Mouse (Mus musculus) liver, embryonic 13.5 days (tissue): Measurements from ENCODE around the gene 1700001O22Rik. TPM values are rescaled to one million over a fixed set of nuclear protein-coding genes. Genes with fewer than 3 reads are reported as not detected.

Source experiments
- ATAC-seq: fragments of 200-750 bp; cut with Nextera tagmentation; 2 replicates; pipeline ENCODE4 v1.8.0; 2017; ENCODE audit warnings: low read depth, mild to moderate bottlenecking, moderate number of reproducible peaks, moderate library complexity
- DNase-seq: peaks from one replicate; pipeline ENCODE4 v3.0.0; 2022
- H3K27ac ChIP-seq: fragments of 300-500 bp; sonication (generic); 2 replicates; pipeline ENCODE4 v1.5.1; 2015; ENCODE audit warnings: moderate library complexity, mild to moderate bottlenecking, inconsistent platforms
- H3K27me3 ChIP-seq: fragments of 300-500 bp; sonication (generic); 2 replicates; pipeline ENCODE4 v1.6.1; 2015; ENCODE audit warnings: mild to moderate bottlenecking, inconsistent platforms
- H3K36me3 ChIP-seq: fragments of 300-500 bp; sonication (generic); 2 replicates; pipeline ENCODE4 v1.6.1; 2015; ENCODE audit warnings: mild to moderate bottlenecking, inconsistent platforms
- H3K4me1 ChIP-seq: fragments of 300-500 bp; sonication (generic); replicated peaks from 2 replicates; pipeline ENCODE4 v1.6.1; 2015; ENCODE audit warnings: inconsistent platforms
- H3K4me2 ChIP-seq: fragments of 300-500 bp; sonication (generic); 2 replicates; pipeline ENCODE4 v1.6.1; 2015; ENCODE audit warnings: inconsistent platforms, mild to moderate bottlenecking, moderate library complexity
- H3K4me3 ChIP-seq: fragments of 300-500 bp; sonication (generic); replicated peaks from 2 replicates; pipeline ENCODE4 v1.5.1; 2015; ENCODE audit warnings: mild to moderate bottlenecking, inconsistent platforms
- H3K9ac ChIP-seq: fragments of 300-500 bp; sonication (generic); 2 replicates; pipeline ENCODE4 v1.6.1; 2015; ENCODE audit warnings: mild to moderate bottlenecking, inconsistent platforms
- H3K9me3 ChIP-seq: fragments of 300-500 bp; sonication (generic); replicated peaks from 2 replicates; pipeline ENCODE4 v1.6.1; 2016; ENCODE audit warnings: inconsistent platforms
- WGBS: fragments of 180-500 bp; shearing (Covaris S2); methylation state at CpG from one replicate; pipeline ENCODE4 v1.1.7; 2015; ENCODE audit not compliant: insufficient replicate concordance; 5-methylcytosine and 5-hydroxymethylcytosine counted together
- polyA plus RNA-seq: library from polyadenylated mRNA; unstranded; fragments of >200 nt; fragmentation: Nextera tagmentation; extraction: Ambion mirVana; gene quantifications from 2 replicates; pipeline ENCODE4 v1.2.1, GENCODE M21; 2015

Gene 1700001O22Rik
- polyA plus RNA-seq, 1 experiment from 2014 or later, result 0.10 TPM

- H3K9ac ChIP-seq, result no peak overlapping the region
- H3K36me3 ChIP-seq, result no peaks in the 10 kb centered on the region
- H3K4me2 ChIP-seq, result no peak overlapping the region
- H3K27ac ChIP-seq, result no peak overlapping the region
- WGBS, result 43% methylated on average over 3 of the region's 3 CpGs
- DNase-seq (no peak), ATAC-seq (no peak)
- H3K4me1 ChIP-seq, result peaks cover 62% of the 10 kb centered on the region
- H3K4me3 ChIP-seq, result no peak overlapping the region
- no peaks in the 10 kb centered on the region for H3K27me3 ChIP-seq
- no peaks in the 10 kb centered on the region for H3K9me3 ChIP-seq
These were observed 27.5 kb downstream of the 1700001O22Rik start for GRCm38 (mm10) chr2:30775955-30776354.

DNA sequence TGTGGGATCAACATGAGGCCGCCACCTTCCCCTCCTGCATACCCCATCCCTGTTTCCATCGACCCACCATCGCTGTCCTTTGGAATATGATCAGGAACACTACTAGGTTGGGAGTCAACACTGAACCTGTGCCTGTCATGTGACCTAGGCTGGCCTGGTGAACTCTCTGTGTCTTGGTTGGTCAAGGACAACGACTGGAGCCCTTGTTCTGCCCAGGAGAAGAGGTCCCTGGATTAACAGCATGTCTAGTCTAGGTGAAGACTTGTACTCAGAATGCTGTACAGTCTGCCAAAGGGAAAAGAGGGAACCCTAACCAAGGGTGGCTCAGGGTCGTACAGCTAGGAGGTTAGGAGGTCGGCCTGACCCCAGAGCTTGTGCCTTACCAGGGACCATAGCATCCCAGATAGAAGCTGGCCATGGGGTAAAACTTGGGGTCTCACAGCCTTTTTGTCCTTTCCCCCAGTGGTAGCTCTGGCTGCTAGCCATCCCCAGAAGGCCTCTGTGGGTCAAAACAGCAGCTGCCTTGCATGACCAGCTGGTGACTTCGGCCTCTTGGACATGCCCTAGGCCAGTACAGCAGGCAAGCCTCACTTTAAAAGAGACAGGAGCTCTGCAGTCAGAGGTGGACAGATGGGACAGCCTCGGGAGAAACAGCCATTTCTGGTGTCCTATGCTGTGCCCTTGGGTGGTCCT lies 30.0 kb downstream of the 1700001O22Rik start:
- H3K27me3 ChIP-seq, result no peaks in the 10 kb centered on the region
- ATAC-seq, result no peak
- H3K9me3 ChIP-seq, result no peaks in the 10 kb centered on the region
- peak overlapping the region; percentile 99 for H3K4me2 ChIP-seq
- H3K27ac ChIP-seq, result peak overlapping the region; percentile 100
- WGBS, result 65% methylated on average over 8 of the region's 8 CpGs
- peaks cover 76% of the 10 kb centered on the region for H3K4me1 ChIP-seq
- no peaks in the 10 kb centered on the region for H3K36me3 ChIP-seq
- H3K9ac ChIP-seq, result peak overlapping the region; percentile 89
- DNase-seq, result no peak
- peak overlapping the region; percentile 72 for H3K4me3 ChIP-seq

GRCm38 (mm10) chr2:30772581-30773312 lies 30.7 kb downstream of the 1700001O22Rik start:
- Histone ChIP-seq H3K4me2 (peak overlapping the region; percentile 99), H3K9me3 (no peaks in the 10 kb centered on the region), H3K27ac (peak overlapping the region; percentile 100), H3K9ac (peak overlapping the region; percentile 89), H3K4me3 (peak overlapping the region; percentile 72), H3K27me3 (no peaks in the 10 kb centered on the region), H3K4me1 (peaks cover 76% of the 10 kb centered on the region), H3K36me3 (no peaks in the 10 kb centered on the region)
- DNase-seq (peak; percentile 46), ATAC-seq (peak; percentile 64)
- WGBS, result 15% methylated on average over 15 of the region's 15 CpGs

GRCm38 (mm10) chr2:30771806-30772460 lies 31.5 kb downstream of the 1700001O22Rik start:
- peaks cover 71% of the 10 kb centered on the region for H3K4me1 ChIP-seq
- no peaks in the 10 kb centered on the region for H3K9me3 ChIP-seq
- peak overlapping the region; percentile 100 for H3K27ac ChIP-seq
- ATAC-seq (peak; percentile 94), DNase-seq (peak; percentile 86)
- peak overlapping the region; percentile 89 for H3K9ac ChIP-seq
- no peaks in the 10 kb centered on the region for H3K36me3 ChIP-seq
- H3K27me3 ChIP-seq, result peaks cover 6% of the 10 kb centered on the region; the same call in 1 of the 2 replicates
- H3K4me2 ChIP-seq, result peak overlapping the region; percentile 99
- 1% methylated on average over 19 of the region's 19 CpGs for WGBS
- H3K4me3 ChIP-seq, result peak overlapping the region; percentile 72

DNA sequence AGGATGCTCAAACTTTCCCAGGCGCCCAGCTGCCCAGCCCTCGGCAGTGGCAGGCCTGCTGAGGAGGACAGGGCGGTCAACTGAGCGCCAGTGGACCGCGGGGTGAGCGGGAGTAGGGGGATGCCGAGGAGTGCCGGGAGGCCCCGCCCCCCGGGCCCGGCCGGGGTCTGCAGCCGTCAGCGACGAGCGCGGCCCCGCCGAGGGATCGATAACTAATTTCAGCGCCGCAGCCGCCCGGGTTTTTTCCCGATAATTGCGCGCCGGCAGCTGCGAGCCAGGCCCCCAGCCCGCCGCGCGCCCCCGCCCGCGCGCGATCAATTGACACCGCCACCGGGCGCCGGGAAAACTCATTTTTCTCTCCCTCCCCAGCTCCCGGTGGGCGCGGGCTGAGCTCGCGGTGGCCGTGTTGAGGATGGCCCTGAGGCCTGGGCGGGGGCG lies 32.1 kb downstream of the 1700001O22Rik start:
- WGBS, result under 1% methylated on average over 51 of the region's 51 CpGs
- Histone ChIP-seq H3K9me3 (no peaks in the 10 kb centered on the region), H3K4me2 (peak overlapping the region; percentile 99), H3K36me3 (no peaks in the 10 kb centered on the region), H3K9ac (peak overlapping the region; percentile 89), H3K4me3 (peak overlapping the region; percentile 72), H3K4me1 (peaks cover 71% of the 10 kb centered on the region), H3K27me3 (peaks cover 8% of the 10 kb centered on the region), H3K27ac (peak overlapping the region; percentile 100)
- no peak for ATAC-seq
- no peak for DNase-seq

- ATAC-seq (no peak), DNase-seq (no peak)
- Histone ChIP-seq H3K4me3 (no peak overlapping the region), H3K9me3 (no peaks in the 10 kb centered on the region), H3K27me3 (peaks cover 12% of the 10 kb centered on the region), H3K4me1 (peaks cover 63% of the 10 kb centered on the region), H3K4me2 (peak overlapping the region; percentile 7; the same call in 1 of the 2 replicates), H3K9ac (peak overlapping the region; percentile 42; the same call in 1 of the 2 replicates), H3K36me3 (no peaks in the 10 kb centered on the region), H3K27ac (peak overlapping the region; percentile 100)
- 28% methylated on average over 6 of the region's 6 CpGs for WGBS
These were observed 34.3 kb downstream of the 1700001O22Rik start for GRCm38 (mm10) chr2:30769187-30769586.

DNA sequence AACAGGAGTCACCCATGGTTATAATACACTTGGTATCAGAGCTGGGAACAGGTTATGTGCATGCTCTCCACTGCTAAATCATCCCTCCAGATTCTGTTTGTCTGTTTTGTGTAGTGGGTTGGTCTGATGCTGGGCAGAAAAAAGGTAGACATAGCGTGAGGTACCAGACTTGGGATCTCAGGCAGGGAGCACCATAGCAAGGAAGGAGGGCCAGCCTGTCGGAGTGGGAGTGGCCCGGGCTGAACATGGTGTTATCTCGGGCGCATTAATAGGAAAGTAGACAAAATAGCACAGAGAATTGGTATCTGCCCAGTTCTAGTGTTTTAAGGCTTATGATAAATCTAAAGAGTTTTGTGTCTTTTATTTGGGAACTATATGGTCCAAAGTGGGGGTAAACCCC lies 34.9 kb downstream of the 1700001O22Rik start:
- H3K4me2 ChIP-seq, result no peak overlapping the region
- peak overlapping the region; percentile 60 for H3K27ac ChIP-seq

DNA sequence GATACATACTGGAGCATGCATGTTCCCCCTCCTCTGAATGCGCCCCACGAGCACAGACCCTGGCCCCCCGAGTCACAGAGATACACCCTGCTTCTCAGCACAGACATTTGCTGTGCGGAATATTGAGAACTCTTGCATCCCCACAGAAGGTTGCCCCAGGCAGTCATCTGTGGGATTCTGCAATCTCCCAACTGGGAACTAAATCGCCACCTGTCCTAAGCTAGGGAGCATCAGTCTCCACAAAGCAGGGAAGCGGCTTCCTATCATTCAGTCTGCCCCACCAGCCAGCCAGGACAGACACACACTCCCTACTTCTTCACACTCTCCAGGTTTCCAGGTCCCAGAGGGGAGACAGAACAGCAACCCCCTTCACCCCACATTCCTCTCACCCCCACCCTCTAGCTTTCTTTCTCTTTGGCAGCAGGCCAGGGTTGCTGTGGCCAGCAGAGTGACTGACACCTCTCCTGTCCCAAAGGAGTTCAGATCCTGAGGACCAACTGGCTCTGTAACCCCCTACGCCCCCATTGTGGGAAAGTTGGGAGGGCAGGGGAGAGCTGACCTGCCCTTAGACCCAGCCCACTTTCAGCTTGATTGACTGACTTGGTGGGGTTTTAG lies 35.7 kb downstream of the 1700001O22Rik start:
- H3K9me3 ChIP-seq, result no peaks in the 10 kb centered on the region
- H3K27me3 ChIP-seq, result peaks cover 12% of the 10 kb centered on the region
- DNase-seq, result no peak
- peaks cover 49% of the 10 kb centered on the region for H3K4me1 ChIP-seq
- no peak overlapping the region for H3K4me2 ChIP-seq
- no peak overlapping the region for H3K9ac ChIP-seq
- ATAC-seq, result no peak
- H3K27ac ChIP-seq, result peak overlapping the region; percentile 60; the same call in 1 of the 2 replicates
- H3K36me3 ChIP-seq, result no peaks in the 10 kb centered on the region
- no peak overlapping the region for H3K4me3 ChIP-seq
- 75% methylated on average over 7 of the region's 7 CpGs for WGBS

More for the DNA sequence above, 34.9 kb downstream of the 1700001O22Rik start:
- Histone ChIP-seq H3K36me3 (no peaks in the 10 kb centered on the region), H3K4me1 (peaks cover 57% of the 10 kb centered on the region), H3K9ac (no peak overlapping the region), H3K4me3 (no peak overlapping the region), H3K9me3 (no peaks in the 10 kb centered on the region), H3K27me3 (peaks cover 12% of the 10 kb centered on the region)
- WGBS, result 48% methylated on average over 5 of the region's 5 CpGs
- no peak for DNase-seq
- ATAC-seq, result no peak

GRCm38 (mm10) chr2:30766446-30766845 lies 37.0 kb downstream of the 1700001O22Rik start:
- no peaks in the 10 kb centered on the region for H3K36me3 ChIP-seq
- ATAC-seq (no peak), DNase-seq (no peak)
- no peak overlapping the region for H3K4me2 ChIP-seq
- peaks cover 12% of the 10 kb centered on the region for H3K27me3 ChIP-seq
- no peak overlapping the region for H3K4me3 ChIP-seq
- 72% methylated on average over 5 of the region's 5 CpGs for WGBS
- H3K9ac ChIP-seq, result no peak overlapping the region
- H3K27ac ChIP-seq, result no peak overlapping the region
- H3K9me3 ChIP-seq, result no peaks in the 10 kb centered on the region
- H3K4me1 ChIP-seq, result peaks cover 36% of the 10 kb centered on the region

DNA sequence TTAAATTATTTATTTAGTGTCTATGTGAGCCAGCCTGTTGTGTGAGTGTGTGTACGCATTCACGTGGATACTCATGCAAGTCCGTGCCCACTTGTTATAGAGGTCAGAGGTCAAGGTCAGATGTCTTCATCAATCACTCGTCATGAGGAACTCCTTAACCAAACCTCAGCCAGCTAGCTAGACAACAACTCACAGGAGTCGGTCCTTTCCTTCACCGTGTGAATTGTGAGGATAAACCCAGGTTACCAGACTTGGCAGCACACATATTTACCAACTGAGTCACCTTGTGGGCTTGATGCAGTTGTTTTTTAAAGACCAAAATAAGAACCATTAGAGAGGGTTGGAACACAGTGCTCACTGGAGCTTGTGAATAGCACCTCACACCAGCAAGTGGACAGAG lies 42.8 kb downstream of the 1700001O22Rik start:
- Histone ChIP-seq H3K9ac (no peak overlapping the region), H3K27me3 (0 out of 2 replicates have a peak, but pooled peaks cover 12% of the 10 kb centered on the region), H3K4me3 (no peak overlapping the region), H3K9me3 (0 out of 2 replicates have a peak, but pooled peaks cover 7% of the 10 kb centered on the region), H3K4me2 (no peak overlapping the region), H3K36me3 (no peaks in the 10 kb centered on the region), H3K27ac (0 out of 2 replicates have a peak overlapping the region, but pooled peaks have one; percentile 31), H3K4me1 (peaks cover 28% of the 10 kb centered on the region)
- ATAC-seq (no peak), DNase-seq (no peak)
- WGBS, result 58% methylated on average over 6 of the region's 6 CpGs
